Mouse (Mus musculus) brain, embryonic 14.5 days (tissue): ENCODE measurements around the gene Kcnk3.

Source experiments
- CTCF ChIP-seq: fragments of 200-500 bp; IDR thresholded peaks from 2 replicates; pipeline ENCODE4 v1.5.1; 2012; ENCODE audit warnings: inconsistent platforms, mild to moderate bottlenecking, moderate library complexity, borderline replicate concordance; ENCODE audit not compliant: insufficient read depth, insufficient read length; ENCODE audit errors: extremely low read depth
- POLR2A ChIP-seq: fragments of 200-500 bp; IDR thresholded peaks from 2 replicates; pipeline ENCODE4 v1.6.1; 2012; ENCODE audit warnings: mild to moderate bottlenecking, inconsistent platforms, borderline replicate concordance; ENCODE audit not compliant: poor library complexity, insufficient read depth, insufficient read length, severe bottlenecking; ENCODE audit errors: extremely low read depth

GRCm38 (mm10) chr5:30612575-30612974 lies 24.6 kb downstream of the Kcnk3 start:
- TF ChIP-seq POLR2A (no peak), CTCF (no peak)
